Mouse (Mus musculus): ENCODE results near the gene Carhsp1. TPM values are rescaled to one million over a fixed set of nuclear protein-coding genes. Genes with fewer than 3 reads are reported as not detected.

Carhsp1 gene
- 10 to 100 TPM; 13.0 to 19.1 TPM for total RNA-seq (2021)
- long read RNA-seq, experiment 1, transcript Carhsp1-201 (4 exons, 2,858 nt) = major isoform, 22 of 24 reads
- long read RNA-seq, experiment 1, partial matches to known transcripts = 0 of 24 reads
- long read RNA-seq, experiment 1, other reads (novel, unspliced or antisense) = 2 of 24 reads
- long read RNA-seq, experiment 2, transcript Carhsp1-201 (4 exons, 2,858 nt) = major isoform, 14 of 17 reads
- long read RNA-seq, experiment 2, partial matches to known transcripts = 2 of 17 reads
- long read RNA-seq, experiment 2, other reads (novel, unspliced or antisense) = 1 of 17 reads

GRCm38 (mm10) chr16:8671551-8672349 is at the start of gene Carhsp1:
Gene Carhsp1, minus strand, starts transcription at chr16:8672155.
- DNase-seq (ENCODE audit: low spot score in 2 of 2) = peak; percentile 68 to 75

GRCm38 (mm10) chr16:8720447-8720846 is 48.5 kb upstream of the Carhsp1 start:
- no peak for DNase-seq (ENCODE audit: low spot score in 2 of 2)

GRCm38 (mm10) chr16:8717744-8718143 is 45.8 kb upstream of the Carhsp1 start:
- no peak for DNase-seq (ENCODE audit: low spot score in 2 of 2)

- DNase-seq (ENCODE audit: low spot score in 2 of 2) = no peak
These were observed 44.3 kb upstream of the Carhsp1 start for GRCm38 (mm10) chr16:8716300-8716699.

- DNase-seq (ENCODE audit: low spot score in 2 of 2) = no peak
These were observed 43.6 kb upstream of the Carhsp1 start for GRCm38 (mm10) chr16:8715513-8716080.

- no peak for DNase-seq (ENCODE audit: low spot score in 2 of 2)
These were observed 42.9 kb upstream of the Carhsp1 start for GRCm38 (mm10) chr16:8714851-8715250.

GRCm38 (mm10) chr16:8711998-8712397 is 40.0 kb upstream of the Carhsp1 start:
- DNase-seq (ENCODE audit: low spot score in 2 of 2) = no peak

GRCm38 (mm10) chr16:8700586-8700985 is 28.6 kb upstream of the Carhsp1 start:
- DNase-seq (ENCODE audit: low spot score in 2 of 2) = no peak

- no peak for DNase-seq (ENCODE audit: low spot score in 2 of 2)
These were observed 27.6 kb upstream of the Carhsp1 start for GRCm38 (mm10) chr16:8699556-8699955.

GRCm38 (mm10) chr16:8691206-8691605 is 19.3 kb upstream of the Carhsp1 start:
- no peak for DNase-seq (ENCODE audit: low spot score in 2 of 2)

GRCm38 (mm10) chr16:8689979-8690656 is 18.2 kb upstream of the Carhsp1 start:
- DNase-seq (ENCODE audit: low spot score in 2 of 2) = peak in 1 of 2 experiments; percentile 35

- no peak for DNase-seq (ENCODE audit: low spot score in 2 of 2)
These were observed 15.7 kb upstream of the Carhsp1 start for GRCm38 (mm10) chr16:8687559-8688112.

- DNase-seq (ENCODE audit: low spot score in 2 of 2) = no peak
These were observed 15.0 kb upstream of the Carhsp1 start for GRCm38 (mm10) chr16:8686871-8687535.

GRCm38 (mm10) chr16:8686121-8686870 is 14.3 kb upstream of the Carhsp1 start:
- DNase-seq (ENCODE audit: low spot score in 2 of 2) = peak; percentile 80 to 88

GRCm38 (mm10) chr16:8685087-8685486 is 13.1 kb upstream of the Carhsp1 start:
- DNase-seq (ENCODE audit: low spot score in 2 of 2) = no peak

GRCm38 (mm10) chr16:8680470-8680869 is 8.5 kb upstream of the Carhsp1 start, which contains the start of gene Gm5767:
Gene Gm5767, plus strand, starts transcription at chr16:8680770.
- no peak for DNase-seq (ENCODE audit: low spot score in 2 of 2)

GRCm38 (mm10) chr16:8679780-8680179 is 7.8 kb upstream of the Carhsp1 start:
- DNase-seq (ENCODE audit: low spot score in 2 of 2) = no peak

- no peak for DNase-seq (ENCODE audit: low spot score in 2 of 2)
These were observed 6.7 kb upstream of the Carhsp1 start for GRCm38 (mm10) chr16:8678676-8679075.

- no peak for DNase-seq (ENCODE audit: low spot score in 2 of 2)
These were observed 6.1 kb upstream of the Carhsp1 start for GRCm38 (mm10) chr16:8678035-8678434.

GRCm38 (mm10) chr16:8676800-8677199 is 4.8 kb upstream of the Carhsp1 start:
- DNase-seq (ENCODE audit: low spot score in 2 of 2) = peak; percentile 45 to 55

All from left cerebral cortex, adult 18-20 months (tissue).